In the genomic region with DNA sequence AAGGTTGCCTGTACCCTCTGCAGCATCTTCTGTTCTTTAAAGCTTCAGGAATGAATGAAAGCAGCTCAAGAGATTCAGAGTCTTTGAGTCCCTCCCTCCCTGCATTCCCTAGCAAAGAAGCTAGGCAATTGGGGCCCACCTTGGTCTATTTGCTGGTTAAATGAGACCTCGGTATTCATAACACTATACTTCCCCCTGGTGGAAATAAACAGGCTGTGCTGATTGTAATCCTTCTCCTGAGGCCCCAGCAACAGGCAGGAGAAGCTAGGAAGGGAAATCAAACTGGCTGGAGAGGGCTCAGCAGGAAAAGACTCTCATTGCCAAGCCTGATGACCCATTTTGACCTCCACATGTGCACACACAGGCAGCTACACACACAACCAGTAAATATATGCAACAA, we compare ENCODE assay signal across 13 mouse cellular contexts.
A peak's percentile ranks its signal among the peaks of the same experiment; 100 is the strongest.
DNase-seq lines count a peak whose midpoint lies in the region; ATAC-seq and TF ChIP-seq lines count a peak whose summit lies in the region.
"Had no signal": no experiment of that assay in that cellular context is flagged by ENCODE, and none has a peak within 500 bp of the region (broad histone marks: within the 10 kb centered on the region; RNA-seq: fewer than 3 reads in every experiment).

No protein-coding gene starts in this region.

- H3K4me1 ChIP-seq in kidney, embryonic 15.5 days: no peaks in the 10 kb centered on the region
- H3K4me1 ChIP-seq in midbrain, postnatal 0 days (ENCODE audit: insufficient read depth, low read length): no peaks in the 10 kb centered on the region
- no peaks in the 10 kb centered on the region for H3K4me1 ChIP-seq in midbrain, embryonic 11.5 days (ENCODE audit: control insufficient read depth, insufficient read depth, low read length)
- H3K4me1 ChIP-seq: forebrain, embryonic 13.5 days; heart, embryonic 13.5 days; megakaryocyte, embryonic 14.5 days had no signal

- no peak overlapping the region for H3K27ac ChIP-seq in kidney, embryonic 15.5 days
- H3K27ac ChIP-seq in midbrain, postnatal 0 days (ENCODE audit: low read depth, low read length): no peak overlapping the region
- no peak overlapping the region for H3K27ac ChIP-seq in midbrain, embryonic 11.5 days (ENCODE audit: low read depth, low read length)
- H3K27ac ChIP-seq: forebrain, embryonic 13.5 days; heart, embryonic 13.5 days had no signal

- H3K27me3 ChIP-seq in kidney, embryonic 15.5 days: no peaks in the 10 kb centered on the region
- H3K27me3 ChIP-seq in midbrain, postnatal 0 days (ENCODE audit: insufficient read depth, low read length): no peaks in the 10 kb centered on the region
- H3K27me3 ChIP-seq in midbrain, embryonic 11.5 days (ENCODE audit: control insufficient read depth, insufficient read depth, low read length): no peaks in the 10 kb centered on the region
- H3K27me3 ChIP-seq: forebrain, embryonic 13.5 days; megakaryocyte, embryonic 14.5 days had no signal

- 13% methylated on average over 1 of the region's 1 CpGs for WGBS in kidney, embryonic 15.5 days
- WGBS in midbrain, postnatal 0 days: 9% methylated on average over 1 of the region's 1 CpGs
- 9% methylated on average over 1 of the region's 1 CpGs for WGBS in midbrain, embryonic 11.5 days

- no peak overlapping the region for H3K9ac ChIP-seq in kidney, embryonic 15.5 days
- no peak overlapping the region for H3K9ac ChIP-seq in midbrain, postnatal 0 days (replicated peaks; ENCODE audit: low read length, poor library complexity, severe bottlenecking)
- H3K9ac ChIP-seq in midbrain, embryonic 11.5 days (ENCODE audit: low read length): no peak overlapping the region
- H3K9ac ChIP-seq: forebrain, embryonic 13.5 days; heart, embryonic 13.5 days had no signal

- H3K4me3 ChIP-seq in kidney, embryonic 15.5 days (replicated peaks): no peak overlapping the region
- H3K4me3 ChIP-seq in midbrain, postnatal 0 days (ENCODE audit: low read depth, low read length): no peak overlapping the region
- H3K4me3 ChIP-seq in midbrain, embryonic 11.5 days (ENCODE audit: low read depth, low read length): no peak overlapping the region
- H3K4me3 ChIP-seq: forebrain, embryonic 13.5 days; heart, embryonic 13.5 days; megakaryocyte, embryonic 14.5 days had no signal

- no peaks in the 10 kb centered on the region for H3K36me3 ChIP-seq in kidney, embryonic 15.5 days
- no peaks in the 10 kb centered on the region for H3K36me3 ChIP-seq in midbrain, postnatal 0 days (ENCODE audit: insufficient read depth, low read length)
- no peaks in the 10 kb centered on the region for H3K36me3 ChIP-seq in midbrain, embryonic 11.5 days (ENCODE audit: control insufficient read depth, insufficient read depth, low read length)
- H3K36me3 ChIP-seq: heart, embryonic 13.5 days had no signal

- TF ChIP-seq CTCF in midbrain, postnatal 0 days (IDR thresholded peaks at IDR 0.05): peak; percentile 82

- peak; percentile 16 to 18 for DNase-seq in cerebellum, postnatal 4 days (ENCODE audit: low spot score in 2 of 2)
- no peak for DNase-seq in cerebellum, adult 9-10 months
- DNase-seq in kidney, postnatal 10 days: peak; percentile 33
- DNase-seq in midbrain, postnatal 0 days (ENCODE audit: low spot score): peak; percentile 79
- no peak for DNase-seq in midbrain, embryonic 11.5 days (ENCODE audit: low spot score, missing footprints)
- DNase-seq in ovary, postnatal 14 days (ENCODE audit: low spot score): no peak
- DNase-seq in c-Kit-positive CD71-positive TER-119-positive erythroid progenitor cells, embryonic 14.5 days (ENCODE audit: low spot score): no peak
- DNase-seq: cerebellum, adult 11-12 months; kidney, adult 2 months had no signal

- no peaks in the 10 kb centered on the region; the same call in 1 of the 2 replicates for H3K9me3 ChIP-seq in kidney, embryonic 15.5 days (replicated peaks)
- no peaks in the 10 kb centered on the region for H3K9me3 ChIP-seq in midbrain, postnatal 0 days (ENCODE audit: low read length)
- no peaks in the 10 kb centered on the region for H3K9me3 ChIP-seq in midbrain, embryonic 11.5 days (ENCODE audit: control insufficient read depth, low read length)
- H3K9me3 ChIP-seq: forebrain, embryonic 13.5 days; heart, embryonic 13.5 days had no signal

- ATAC-seq in kidney, embryonic 15.5 days (replicated peaks; ENCODE audit: low FRiP score): no peak
- ATAC-seq in midbrain, postnatal 0 days (ENCODE audit: low FRiP score): no peak
- no peak for ATAC-seq in midbrain, embryonic 11.5 days (ENCODE audit: low FRiP score)
- ATAC-seq: forebrain, embryonic 13.5 days had no signal

- no peak overlapping the region for H3K4me2 ChIP-seq in kidney, embryonic 15.5 days
- no peak overlapping the region for H3K4me2 ChIP-seq in midbrain, postnatal 0 days (ENCODE audit: low read depth, low read length, poor library complexity, severe bottlenecking)
- H3K4me2 ChIP-seq in midbrain, embryonic 11.5 days: no peak overlapping the region
- H3K4me2 ChIP-seq: forebrain, embryonic 13.5 days; heart, embryonic 13.5 days had no signal

Comparison
In these comparisons a context has a peak if more than half of its experiments do, and no peak if none do; other contexts are left out.
1. DNase-seq: peak in cerebellum, postnatal 4 days (2 of 2), kidney, postnatal 10 days (single experiment) and midbrain, postnatal 0 days (single experiment); none in cerebellum, adult 9-10 months (single experiment), midbrain, embryonic 11.5 days (single experiment), ovary, postnatal 14 days (single experiment) and c-Kit-positive CD71-positive TER-119-positive erythroid progenitor cells, embryonic 14.5 days (single experiment).